Mouse (Mus musculus) spleen, postnatal 36 days (tissue): ENCODE data around the gene Wfdc5.

ENCODE experiments used
- DNase-seq, 2 experiments: peaks; one replicate each; pipeline ENCODE4 v3.0.0; 2022; ENCODE audit warnings: low spot score in 2 of 2, mixed read lengths in 1 of 2

Gene Wfdc5

DNA sequence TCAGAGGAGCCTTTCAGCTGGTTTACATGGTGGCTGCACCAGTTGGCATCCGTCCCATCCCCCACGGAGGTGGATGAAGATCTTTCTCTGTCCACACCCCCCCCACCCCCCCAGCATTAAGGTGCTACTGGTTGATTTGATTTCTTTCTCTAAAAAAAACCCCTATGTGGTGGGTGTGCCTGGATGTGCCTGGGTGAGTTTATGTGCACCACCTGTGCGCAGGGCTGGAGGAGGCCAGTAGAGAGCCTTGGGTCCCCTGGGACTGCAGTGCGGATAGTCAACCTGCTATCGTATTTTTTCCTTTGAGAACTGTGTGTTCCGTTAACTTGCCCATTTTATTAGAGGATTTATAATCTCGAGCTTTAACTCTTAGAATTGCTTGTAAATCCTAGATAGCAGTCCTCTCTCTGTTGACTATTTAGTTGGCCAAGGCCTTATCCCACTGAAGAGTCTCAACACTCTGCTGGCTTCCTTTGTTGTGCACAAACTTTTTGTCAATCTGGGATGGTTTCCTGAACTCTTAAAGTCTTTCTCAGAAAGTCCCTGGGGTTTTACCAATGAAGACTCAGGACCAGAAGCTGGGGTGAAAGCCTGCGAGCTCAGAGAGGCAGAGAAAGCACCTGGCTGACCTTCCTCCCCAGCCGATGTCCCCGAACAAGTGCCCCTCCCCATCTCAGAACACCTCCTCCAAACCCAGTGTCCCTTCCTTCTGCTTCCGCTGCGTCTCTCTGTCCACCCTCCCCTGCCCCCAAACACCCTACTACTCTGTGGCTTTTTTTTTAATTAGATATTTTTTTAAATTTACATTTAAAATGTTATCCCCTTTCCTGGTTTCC lies 53.7 kb downstream of the Wfdc5 start:
- peak; percentile 80 to 81 for DNase-seq

DNA sequence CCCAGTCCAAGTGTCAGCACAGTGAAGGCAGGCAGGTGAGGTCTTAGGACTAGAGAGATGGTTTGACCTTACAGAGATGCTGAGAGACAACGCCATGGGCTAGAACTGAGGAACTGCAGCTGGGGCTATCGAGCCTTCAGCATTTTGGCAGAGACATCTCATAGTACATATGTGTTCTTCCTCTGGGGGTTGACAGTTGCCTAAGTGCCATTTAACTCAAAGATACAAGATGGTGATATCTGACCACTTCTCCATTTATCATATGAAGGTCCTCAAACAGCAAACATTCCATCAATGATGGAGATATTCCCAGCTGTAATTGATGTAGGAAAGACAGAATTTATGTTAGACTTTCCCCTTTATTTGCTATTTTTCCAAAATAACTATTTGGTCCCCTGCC lies 55.2 kb downstream of the Wfdc5 start:
- no peak for DNase-seq

DNA sequence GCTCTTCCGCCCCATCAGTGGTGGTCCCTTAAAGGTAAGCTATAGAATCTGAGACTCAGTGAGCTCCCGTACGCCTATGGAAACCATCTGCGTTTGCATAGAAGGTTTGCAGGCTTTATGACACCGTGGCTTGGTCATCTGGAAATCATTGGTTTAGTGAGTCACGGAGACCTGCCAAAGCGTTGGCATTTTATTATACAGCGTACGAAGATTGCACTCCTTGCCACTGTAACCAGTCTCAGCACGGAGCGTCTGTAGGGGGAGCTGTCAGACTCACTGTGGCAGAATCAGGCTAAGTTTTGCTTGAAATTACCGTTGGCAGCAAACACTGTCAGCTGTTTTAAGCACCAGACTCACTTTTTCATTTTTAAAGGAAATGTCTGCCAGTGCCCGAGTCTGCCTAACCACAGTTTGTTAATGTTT lies 56.0 kb downstream of the Wfdc5 start:
- peak; percentile 6 to 17 for DNase-seq
